Mouse (Mus musculus) olfactory bulb, adult 2 months (tissue): ENCODE results near the gene E2f1.

Experiments
- CTCF ChIP-seq: fragments of 200-500 bp; IDR thresholded peaks from 2 replicates; pipeline ENCODE4 v1.5.1; 2012; ENCODE audit warnings: low read depth, mild to moderate bottlenecking, low read length, moderate library complexity; ENCODE audit not compliant: insufficient read depth
- POLR2A ChIP-seq: fragments of 200-500 bp; IDR thresholded peaks from 2 replicates; pipeline ENCODE4 v1.6.1; 2012; ENCODE audit warnings: mild to moderate bottlenecking, low read depth, low read length, moderate library complexity; ENCODE audit not compliant: insufficient read depth

DNA sequence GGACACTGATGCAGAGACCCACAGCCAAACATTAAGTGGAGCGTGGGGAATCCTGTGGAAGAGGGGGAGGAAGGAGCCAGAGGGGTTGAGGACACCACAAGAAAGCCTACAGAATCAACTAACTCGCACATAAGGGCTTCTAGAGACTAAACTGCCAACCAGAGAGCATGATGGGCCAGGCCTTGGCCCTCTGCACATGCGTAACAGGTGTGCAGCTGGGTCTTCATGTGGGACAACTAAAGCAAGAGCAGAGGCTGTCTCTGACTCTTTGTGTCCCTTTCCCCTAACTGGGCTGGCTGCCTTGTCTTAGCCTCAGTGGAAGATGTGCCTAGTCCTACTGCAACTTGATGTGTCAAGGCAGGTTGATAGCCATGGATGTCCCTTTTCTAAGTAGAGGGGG is 47.4 kb upstream of the E2f1 start:
- no peak for TF ChIP-seq CTCF
- TF ChIP-seq POLR2A: no peak
